Mouse (Mus musculus) liver, postnatal 0 days (tissue): ENCODE results near the gene Cmc2.

Experiments
- CTCF ChIP-seq: sonication (generic); IDR thresholded peaks from 2 replicates; pipeline ENCODE4 v1.5.1; 2016; ENCODE audit warnings: antibody characterized with exemption, low read depth
- EP300 ChIP-seq: IDR thresholded peaks from 2 replicates; pipeline ENCODE4 v1.6.1; 2016; ENCODE audit warnings: antibody characterized with exemption, low read depth, mild to moderate bottlenecking

GRCm38 (mm10) chr8:116942284-116943058, 21.2 kb upstream of the Cmc2 start:
- TF ChIP-seq CTCF, result no peak
- TF ChIP-seq EP300, result no peak
